Comparison of ENCODE assay signal across 24 mouse cellular contexts in genomic region chr11:46022983-46023382, GRCm38 (mm10). TPM values are rescaled to one million over a fixed set of nuclear protein-coding genes. Genes with fewer than 3 reads are reported as not detected.
DNase-seq lines count a peak whose midpoint lies in the region; ATAC-seq lines count a peak whose summit lies in the region.
"Had no signal": no experiment of that assay in that cellular context is flagged by ENCODE, and none has a peak within 500 bp of the region (broad histone marks: within the 10 kb centered on the region; RNA-seq: fewer than 3 reads in every experiment).

No protein-coding gene starts in this region.

- H3K9me3 ChIP-seq in heart, embryonic 11.5 days (replicated peaks; ENCODE audit: control insufficient read depth, low read length), result no peaks in the 10 kb centered on the region
- H3K9me3 ChIP-seq in neural tube, embryonic 15.5 days (replicated peaks), result no peaks in the 10 kb centered on the region
- H3K9me3 ChIP-seq: embryonic facial prominence, embryonic 10.5 days; embryonic facial prominence, embryonic 12.5 days; forebrain, embryonic 13.5 days; forebrain, embryonic 15.5 days; G1E had no signal

- no peak overlapping the region for H3K4me3 ChIP-seq in heart, embryonic 11.5 days (ENCODE audit: low read depth, low read length)
- H3K4me3 ChIP-seq in neural tube, embryonic 15.5 days (replicated peaks), result no peak overlapping the region
- H3K4me3 ChIP-seq: embryonic facial prominence, embryonic 10.5 days; embryonic facial prominence, embryonic 12.5 days; forebrain, embryonic 13.5 days; forebrain, embryonic 15.5 days had no signal

- H3K4me2 ChIP-seq in heart, embryonic 11.5 days, result no peak overlapping the region
- H3K4me2 ChIP-seq in neural tube, embryonic 15.5 days, result no peak overlapping the region
- H3K4me2 ChIP-seq: embryonic facial prominence, embryonic 12.5 days; forebrain, embryonic 13.5 days; forebrain, embryonic 15.5 days had no signal

- no peaks in the 10 kb centered on the region for H3K27me3 ChIP-seq in heart, embryonic 11.5 days (ENCODE audit: control insufficient read depth, insufficient read depth, low read length)
- no peaks in the 10 kb centered on the region for H3K27me3 ChIP-seq in neural tube, embryonic 15.5 days (replicated peaks)
- H3K27me3 ChIP-seq: CH12.LX; embryonic facial prominence, embryonic 12.5 days; forebrain, embryonic 13.5 days; forebrain, embryonic 15.5 days had no signal

- H3K27ac ChIP-seq in heart, embryonic 11.5 days (ENCODE audit: low read depth, low read length), result no peak overlapping the region
- no peak overlapping the region for H3K27ac ChIP-seq in neural tube, embryonic 15.5 days (replicated peaks)
- H3K27ac ChIP-seq: embryonic facial prominence, embryonic 10.5 days; embryonic facial prominence, embryonic 12.5 days; forebrain, embryonic 13.5 days; forebrain, embryonic 15.5 days had no signal

- no peaks in the 10 kb centered on the region for H3K36me3 ChIP-seq in heart, embryonic 11.5 days (ENCODE audit: control insufficient read depth, insufficient read depth, low read length)
- H3K36me3 ChIP-seq in neural tube, embryonic 15.5 days, result no peaks in the 10 kb centered on the region
- H3K36me3 ChIP-seq: embryonic facial prominence, embryonic 10.5 days; embryonic facial prominence, embryonic 12.5 days; forebrain, embryonic 15.5 days; G1E had no signal

- H3K4me1 ChIP-seq in heart, embryonic 11.5 days (ENCODE audit: control insufficient read depth, insufficient read depth, low read length), result no peaks in the 10 kb centered on the region
- no peaks in the 10 kb centered on the region for H3K4me1 ChIP-seq in neural tube, embryonic 15.5 days
- H3K4me1 ChIP-seq: embryonic facial prominence, embryonic 12.5 days; forebrain, embryonic 13.5 days; forebrain, embryonic 15.5 days had no signal

- WGBS in heart, embryonic 11.5 days (ENCODE audit: insufficient replicate concordance), result 54% methylated on average over 6 of the region's 6 CpGs
- 83% methylated on average over 6 of the region's 6 CpGs for WGBS in neural tube, embryonic 15.5 days

- DNase-seq in heart, adult 11 months, result peak; percentile 50
- peak; percentile 14 for DNase-seq in testis, postnatal 10 days (ENCODE audit: low spot score)
- no peak for DNase-seq in testis, postnatal 14 days (ENCODE audit: low spot score)
- DNase-seq in adrenal gland, postnatal 4 days (ENCODE audit: low spot score in 2 of 2), result no peak
- DNase-seq: adrenal gland, adult 8-10 months; adrenal gland, postnatal 14 days; adrenal gland, postnatal 36 days; B cell, adult 2 months; cerebellum, adult 11-12 months; cerebellum, adult 2 months; cerebellum, adult 9-10 months; cerebellum, postnatal 10 days had no signal

- ATAC-seq in heart, embryonic 11.5 days (replicated peaks; ENCODE audit: insufficient number of reproducible peaks, low FRiP score, low TSS enrichment), result no peak
- ATAC-seq in megakaryocyte, adult 5-6 weeks (ENCODE audit: poor library complexity, severe bottlenecking), result peak; percentile 70
- ATAC-seq in neural tube, embryonic 15.5 days (ENCODE audit: low FRiP score), result no peak
- ATAC-seq: activated CD4-positive, CD25-positive, alpha-beta regulatory T cell, adult 4 months; CD4-positive, CD25-positive, alpha-beta regulatory T cell, adult 4 months; forebrain, embryonic 13.5 days; forebrain, embryonic 15.5 days; Patski had no signal

- H3K9ac ChIP-seq in heart, embryonic 11.5 days (ENCODE audit: low read depth, low read length), result no peak overlapping the region
- H3K9ac ChIP-seq in neural tube, embryonic 15.5 days (replicated peaks), result no peak overlapping the region
- H3K9ac ChIP-seq: embryonic facial prominence, embryonic 12.5 days; forebrain, embryonic 13.5 days; forebrain, embryonic 15.5 days had no signal

RNA-seq across cellular contexts. Expression of gene Gm12166, which starts 29.1 kb away (rescaled TPM):
- polyA plus RNA-seq in heart, embryonic 11.5 days (2014; fragmentation: Nextera tagmentation; extraction: Ambion mirVana), result 2.4 and 9.0 TPM in 2 replicates
- total RNA-seq in megakaryocyte, adult 5-6 weeks (2015), result 28.1 and 37.2 TPM in 2 replicates
- 12.4 and 44.5 TPM in 2 replicates for total RNA-seq in megakaryocyte, adult 5-6 weeks (2017)
- 1 to 10 TPM; 6.1 to 8.2 TPM for total RNA-seq in adrenal gland, postnatal 4 days (2021)
- 4.5 and 6.6 TPM in 2 replicates for polyA plus RNA-seq in neural tube, embryonic 15.5 days (2015; fragmentation: Nextera tagmentation; extraction: Ambion mirVana)

RNA-seq across cellular contexts. Expression of gene Adam19, which starts 32.8 kb away (rescaled TPM):
- polyA plus RNA-seq in heart, embryonic 11.5 days (2014; fragmentation: Nextera tagmentation; extraction: Ambion mirVana), result 24.4 and 31.7 TPM in 2 replicates
- 27.9 and 29.8 TPM in 2 replicates for total RNA-seq in megakaryocyte, adult 5-6 weeks (2015)
- 21.9 and 27.3 TPM in 2 replicates for total RNA-seq in megakaryocyte, adult 5-6 weeks (2017)
- total RNA-seq in adrenal gland, postnatal 4 days (2021), result 10 to 100 TPM; 22.4 to 25.8 TPM
- 13.7 and 16.8 TPM in 2 replicates for polyA plus RNA-seq in neural tube, embryonic 15.5 days (2015; fragmentation: Nextera tagmentation; extraction: Ambion mirVana)
- polyA plus RNA-seq: G1E had no signal

RNA-seq across cellular contexts. Expression of gene Sox30, which starts 42.9 kb away (rescaled TPM):
- 0.07 and 0.40 TPM in 2 replicates for polyA plus RNA-seq in heart, embryonic 11.5 days (2014; fragmentation: Nextera tagmentation; extraction: Ambion mirVana)
- total RNA-seq in megakaryocyte, adult 5-6 weeks (2015), result not detected in 2 replicates
- not detected in 2 replicates for total RNA-seq in megakaryocyte, adult 5-6 weeks (2017)
- under 1 TPM; 0.34 to 0.67 TPM for total RNA-seq in adrenal gland, postnatal 4 days (2021)
- 0.12 and 0.27 TPM in 2 replicates for polyA plus RNA-seq in neural tube, embryonic 15.5 days (2015; fragmentation: Nextera tagmentation; extraction: Ambion mirVana)
- total RNA-seq: CH12.LX had no signal
- polyA plus RNA-seq: activated CD4-positive, CD25-positive, alpha-beta regulatory T cell, adult 4 months; CD4-positive, CD25-positive, alpha-beta regulatory T cell, adult 4 months; forebrain, embryonic 13.5 days; G1E; Patski had no signal

Comparison
In these comparisons a context has a peak if more than half of its experiments do, and no peak if none do; other contexts are left out.
1. DNase-seq: peak in heart, adult 11 months (single experiment) and testis, postnatal 10 days (single experiment); none in testis, postnatal 14 days (single experiment) and adrenal gland, postnatal 4 days (0 of 2).